Mouse (Mus musculus) liver, embryonic 14.5 days (tissue): ENCODE data around the gene Ankrd1. TPM values are rescaled to one million over a fixed set of nuclear protein-coding genes. Genes with fewer than 3 reads are reported as not detected.

ENCODE experiments used
- ATAC-seq: fragments of 200-750 bp; cut with Nextera tagmentation; 2 replicates; pipeline ENCODE4 v1.8.0; 2017; ENCODE audit warnings: moderate number of reproducible peaks, mild to moderate bottlenecking, moderate library complexity; ENCODE audit not compliant: insufficient read depth
- DNase-seq, 3 experiments: peaks; one replicate each; pipeline ENCODE4 v3.0.0-alpha.2; 2012 to 2013; ENCODE audit warnings: low read depth in 3 of 3, low spot score in 3 of 3
- H3K27ac ChIP-seq: fragments of 300-500 bp; sonication (generic); 2 replicates; pipeline ENCODE4 v1.5.1; 2014; ENCODE audit warnings: moderate library complexity, mild to moderate bottlenecking, control low read depth, inconsistent platforms
- H3K27me3 ChIP-seq: fragments of 300-500 bp; sonication (generic); 2 replicates; pipeline ENCODE4 v1.6.1; 2014; ENCODE audit warnings: mild to moderate bottlenecking, low read length, moderate library complexity; ENCODE audit not compliant: control insufficient read depth, insufficient read depth
- H3K36me3 ChIP-seq: fragments of 300-500 bp; sonication (generic); replicated peaks from 2 replicates; pipeline ENCODE4 v1.6.1; 2014; ENCODE audit warnings: low read depth; ENCODE audit not compliant: control insufficient read depth, insufficient read depth
- H3K4me1 ChIP-seq, 2 experiments: fragments of 200-500 bp in 1 of 2; fragments of 300-500 bp in 1 of 2; sonication (generic) in 1 of 2; replicated peaks; 2 replicates each; pipeline ENCODE4 v1.6.1; 2012 to 2014; ENCODE audit warnings: antibody characterized with exemption in 1 of 2, inconsistent platforms in 1 of 2, low read length in 1 of 2; ENCODE audit not compliant: control insufficient read depth in 2 of 2, insufficient read depth in 2 of 2
- H3K4me2 ChIP-seq: fragments of 300-500 bp; sonication (generic); 2 replicates; pipeline ENCODE4 v1.6.1; 2014; ENCODE audit warnings: low read depth, mild to moderate bottlenecking, control low read depth, moderate library complexity
- H3K4me3 ChIP-seq, 2 experiments: fragments of 200-500 bp in 1 of 2; fragments of 300-500 bp in 1 of 2; sonication (generic) in 1 of 2; 2 replicates each; pipeline ENCODE4 v1.5.1; 2012 to 2014; ENCODE audit warnings: low read depth in 2 of 2, low read length in 2 of 2, mild to moderate bottlenecking in 2 of 2, control low read depth in 1 of 2, inconsistent platforms in 1 of 2, moderate library complexity in 1 of 2; ENCODE audit not compliant: insufficient read depth in 1 of 2
- H3K9ac ChIP-seq: fragments of 300-500 bp; sonication (generic); replicated peaks from 2 replicates; pipeline ENCODE4 v1.6.1; 2014; ENCODE audit warnings: mild to moderate bottlenecking, control low read depth, moderate library complexity
- H3K9me3 ChIP-seq: fragments of 300-500 bp; sonication (generic); 2 replicates; pipeline ENCODE4 v1.6.1; 2016; ENCODE audit warnings: low read length, mixed read lengths; ENCODE audit not compliant: control insufficient read depth
- CTCF ChIP-seq: IDR thresholded peaks from 2 replicates; pipeline ENCODE4 v1.5.1; 2016; ENCODE audit warnings: antibody characterized with exemption, low read depth, control low read depth
- EP300 ChIP-seq: IDR thresholded peaks from 2 replicates; pipeline ENCODE4 v1.6.1; 2016; ENCODE audit warnings: antibody characterized with exemption, low read depth
- WGBS: fragments of 180-500 bp; shearing (Covaris S2); extraction: QIAGEN DNeasy Blood & Tissue Kit; methylation state at CpG from one replicate; pipeline ENCODE4 v1.1.7; 2014; ENCODE audit not compliant: insufficient replicate concordance; 5-methylcytosine and 5-hydroxymethylcytosine counted together
- polyA plus RNA-seq, 2 experiments: library from polyadenylated mRNA; depleted of rRNA in 1 of 2; stranded (reverse) in 1 of 2; unstranded in 1 of 2; fragments of >200 nt; fragmentation: Nextera tagmentation in 1 of 2; extraction: Ambion mirVana in 1 of 2; gene quantifications; 2 replicates each; pipeline versions ENCODE4 v1.2.1 to v1.2.3; 2012 to 2014

Ankrd1 gene
- polyA plus RNA-seq, 2 experiments, result 0.06 to 0.10 TPM

- H3K4me3 ChIP-seq, result peak overlapping the region; percentile 92 to 99; a peak in 3 of 4 replicates
- ATAC-seq (peak; percentile 58; the same call in 1 of the 2 replicates), DNase-seq (peak; percentile 44 to 58 (median 51))
- 40% methylated on average over 7 of the region's 7 CpGs for WGBS
- no peaks in the 10 kb centered on the region for H3K9me3 ChIP-seq
- H3K4me1 ChIP-seq, result peaks cover 6 to 7% of the 10 kb centered on the region in 2 experiments
- H3K36me3 ChIP-seq, result no peaks in the 10 kb centered on the region; the same call in 1 of the 2 replicates
- H3K4me2 ChIP-seq, result peak overlapping the region; percentile 83
- peak overlapping the region; percentile 49; the same call in 1 of the 2 replicates for H3K27ac ChIP-seq
- no peak overlapping the region; the same call in 1 of the 2 replicates for H3K9ac ChIP-seq
- no peaks in the 10 kb centered on the region for H3K27me3 ChIP-seq
- TF ChIP-seq EP300, result no peak
- TF ChIP-seq CTCF, result peak; percentile 72
These were observed 37.2 kb downstream of the Ankrd1 start for GRCm38 (mm10) chr19:36082606-36083261.

- no peak overlapping the region for H3K9ac ChIP-seq
- DNase-seq (no peak), ATAC-seq (no peak)
- TF ChIP-seq CTCF (no peak), EP300 (no peak)
- H3K27me3 ChIP-seq, result peaks cover 6% of the 10 kb centered on the region
- H3K36me3 ChIP-seq, result no peaks in the 10 kb centered on the region
- no peaks in the 10 kb centered on the region for H3K4me1 ChIP-seq
- H3K9me3 ChIP-seq, result no peaks in the 10 kb centered on the region
- no peak overlapping the region for H3K4me3 ChIP-seq
- WGBS, result 42% methylated on average over 2 of the region's 2 CpGs
- no peak overlapping the region for H3K27ac ChIP-seq
- no peak overlapping the region for H3K4me2 ChIP-seq
These were observed 56.9 kb downstream of the Ankrd1 start for GRCm38 (mm10) chr19:36062801-36063529.

Other genes starting within 250 kb of the Ankrd1 start
- gene Htr7, start 62.6 kb downstream of the Ankrd1 start, polyA plus RNA-seq (2012; rRNA removed), result 0.01 TPM in 1 of 2 replicates, not detected in the other
- not detected in 2 replicates for gene Htr7, start 62.6 kb downstream of the Ankrd1 start, polyA plus RNA-seq (2014; fragmentation: Nextera tagmentation; extraction: Ambion mirVana)
- gene Rpp30, start 36.4 kb downstream of the Ankrd1 start, polyA plus RNA-seq (2012; rRNA removed), result 8.9 and 16.2 TPM in 2 replicates
- 46.0 and 49.7 TPM in 2 replicates for gene Rpp30, start 36.4 kb downstream of the Ankrd1 start, polyA plus RNA-seq (2014; fragmentation: Nextera tagmentation; extraction: Ambion mirVana)
- gene Pcgf5, start 228.2 kb upstream of the Ankrd1 start, polyA plus RNA-seq (2012; rRNA removed), result 5.1 and 7.7 TPM in 2 replicates
- 16.7 TPM in 2 replicates for gene Pcgf5, start 228.2 kb upstream of the Ankrd1 start, polyA plus RNA-seq (2014; fragmentation: Nextera tagmentation; extraction: Ambion mirVana)